Mouse (Mus musculus): ENCODE results near the gene Lamtor4. TPM values are rescaled to one million over a fixed set of nuclear protein-coding genes. Genes with fewer than 3 reads are reported as not detected.

The Lamtor4 gene
- total RNA-seq, 4 experiments from 2014 or later: 54.5 to 61.7 (median 56.2) TPM

DNA sequence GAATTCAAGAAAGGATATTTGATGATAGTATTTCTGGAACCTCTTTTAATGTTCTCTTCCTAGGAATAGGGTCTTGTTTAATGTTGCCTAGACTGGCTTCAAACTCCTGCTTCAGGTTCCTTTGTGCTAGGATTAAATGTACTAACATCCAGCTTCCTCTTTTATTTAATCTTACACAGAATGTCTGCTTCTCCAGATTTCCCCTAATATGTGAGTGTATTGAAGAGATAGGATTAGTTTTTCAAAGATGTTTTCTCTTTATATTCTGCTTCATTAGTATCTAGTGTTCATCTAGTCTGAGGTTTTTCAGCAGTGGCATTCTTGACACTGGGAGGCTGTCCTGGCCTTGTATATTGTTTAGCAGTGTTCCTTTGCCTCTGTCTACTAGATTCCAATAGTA, 38.9 kb downstream of the Lamtor4 start:
- DNase-seq (ENCODE audit: low spot score): no peak

DNA sequence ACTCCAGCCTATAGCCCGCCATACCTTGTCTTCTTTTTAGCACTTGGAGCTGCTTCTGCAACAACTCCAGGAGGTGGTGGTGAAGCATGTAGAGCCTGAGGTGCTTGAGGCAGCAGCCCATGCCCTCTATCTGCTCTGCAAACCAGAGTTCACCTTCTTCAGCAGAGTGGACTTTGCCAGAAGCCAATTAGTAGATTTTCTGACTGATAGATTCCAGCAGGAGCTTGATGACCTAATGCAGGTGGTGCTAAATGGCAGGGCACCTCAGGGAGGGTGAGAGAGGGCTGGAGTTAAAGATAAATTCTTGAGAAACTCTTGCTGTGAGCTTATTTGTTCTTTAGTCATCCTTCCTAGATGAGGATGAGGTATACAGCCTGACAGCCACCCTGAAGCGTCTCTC, 44.3 kb downstream of the Lamtor4 start:
- no peak for DNase-seq (ENCODE audit: low spot score)

Other genes starting within 250 kb of the Lamtor4 start
- not detected for gene Smok3a, start 234.2 kb upstream of the Lamtor4 start, total RNA-seq (2022)
- not detected for gene Smok3b, start 234.1 kb upstream of the Lamtor4 start, total RNA-seq (2022)
- not detected for gene Smok3c, start 202.3 kb upstream of the Lamtor4 start, total RNA-seq (2022)
- 10 to 100 TPM; 13.7 to 16.2 (median 15.3) TPM for gene Zkscan1, start 170.4 kb upstream of the Lamtor4 start, total RNA-seq (2022)
- gene Zscan21, start 138.6 kb upstream of the Lamtor4 start, total RNA-seq (2022): 10 to 100 TPM; 11.2 to 12.9 (median 11.9) TPM
- gene Zfp113, start 99.7 kb upstream of the Lamtor4 start, total RNA-seq (2022): 1 to 10 TPM; 6.2 to 8.5 (median 8.3) TPM
- 100 to 1,000 TPM; 117 to 139 (median 133) TPM for gene Cops6, start 94.4 kb upstream of the Lamtor4 start, total RNA-seq (2022)
- gene Ap4m1, start 83.5 kb upstream of the Lamtor4 start, total RNA-seq (2022): 10 to 100 TPM in 1 of 4 experiments, 1 to 10 TPM in 3; 6.0 to 11.3 (median 7.6) TPM
- gene Mcm7, start 83.1 kb upstream of the Lamtor4 start, total RNA-seq (2022): 10 to 100 TPM in 1 of 4 experiments, 1 to 10 TPM in 3; 7.2 to 11.5 (median 8.2) TPM
- gene Taf6, start 68.0 kb upstream of the Lamtor4 start, total RNA-seq (2022): 10 to 100 TPM; 32.6 to 34.7 (median 34.2) TPM
- gene Cnpy4, start 68.0 kb upstream of the Lamtor4 start, total RNA-seq (2022): 1 to 10 TPM; 4.9 to 7.0 (median 5.9) TPM
- 1 to 10 TPM; 1.8 to 4.3 (median 2.4) TPM for gene Mblac1, start 61.2 kb upstream of the Lamtor4 start, total RNA-seq (2022)
- gene Nxpe5, start 29.6 kb upstream of the Lamtor4 start, total RNA-seq (2022): 1 to 10 TPM in 1 of 4 experiments, under 1 TPM in 3; 0.56 to 1.3 (median 0.66) TPM
- 1 to 10 TPM; 2.7 to 4.4 (median 3.4) TPM for gene BC037034, start 8.6 kb downstream of the Lamtor4 start, total RNA-seq (2022)
- gene Gal3st4, start 17.4 kb downstream of the Lamtor4 start, total RNA-seq (2022): under 1 TPM in 1 of 4 experiments, not detected in 3; 0.17 TPM
- gene Gm43720, start 24.5 kb downstream of the Lamtor4 start, total RNA-seq (2022): not detected
- gene Gpc2, start 24.5 kb downstream of the Lamtor4 start, total RNA-seq (2022): under 1 TPM in 2 of 4 experiments, not detected in 2; 0.22 to 0.34 TPM
- gene Stag3, start 24.8 kb downstream of the Lamtor4 start, total RNA-seq (2022): not detected
- gene Pvrig, start 86.5 kb downstream of the Lamtor4 start, total RNA-seq (2022): under 1 TPM in 1 of 4 experiments, not detected in 3; 0.52 TPM
- 1 to 10 TPM; 3.8 to 7.6 (median 5.1) TPM for gene Zfp157, start 186.0 kb downstream of the Lamtor4 start, total RNA-seq (2022)

All from heart, adult 8-10 months (tissue).